Mouse (Mus musculus) forebrain, embryonic 16.5 days (tissue): ENCODE results near the gene Cfap221. TPM values are rescaled to one million over a fixed set of nuclear protein-coding genes. Genes with fewer than 3 reads are reported as not detected.

Source experiments
- ATAC-seq: fragments of 200-750 bp; cut with Nextera tagmentation; 2 replicates; pipeline ENCODE4 v1.8.0; 2017; ENCODE audit warnings: mild to moderate bottlenecking, moderate library complexity
- H3K27ac ChIP-seq: fragments of 300-500 bp; sonication (generic); 2 replicates; pipeline ENCODE4 v1.5.1; 2014; ENCODE audit warnings: low read length, control low read depth
- H3K27me3 ChIP-seq: fragments of 300-500 bp; sonication (generic); replicated peaks from 2 replicates; pipeline ENCODE4 v1.6.1; 2014; ENCODE audit warnings: low read length; ENCODE audit not compliant: control insufficient read depth, insufficient read depth
- H3K36me3 ChIP-seq: fragments of 300-500 bp; sonication (generic); 2 replicates; pipeline ENCODE4 v1.6.1; 2014; ENCODE audit not compliant: control insufficient read depth, insufficient read depth
- H3K4me1 ChIP-seq: fragments of 300-500 bp; sonication (generic); replicated peaks from 2 replicates; pipeline ENCODE4 v1.6.1; 2014; ENCODE audit warnings: low read length; ENCODE audit not compliant: control insufficient read depth, insufficient read depth
- H3K4me2 ChIP-seq: fragments of 300-500 bp; sonication (generic); 2 replicates; pipeline ENCODE4 v1.6.1; 2014; ENCODE audit warnings: mild to moderate bottlenecking, low read length, control low read depth
- H3K4me3 ChIP-seq: fragments of 300-500 bp; sonication (generic); replicated peaks from 2 replicates; pipeline ENCODE4 v1.5.1; 2014; ENCODE audit warnings: mild to moderate bottlenecking, low read length, control low read depth
- H3K9ac ChIP-seq: fragments of 300-500 bp; sonication (generic); replicated peaks from 2 replicates; pipeline ENCODE4 v1.6.1; 2014; ENCODE audit warnings: low read depth, low read length, control low read depth
- H3K9me3 ChIP-seq: fragments of 300-500 bp; sonication (generic); 2 replicates; pipeline ENCODE4 v1.6.1; 2016; ENCODE audit warnings: low read length; ENCODE audit not compliant: control insufficient read depth
- WGBS: fragments of 180-500 bp; shearing (Covaris S2); extraction: QIAGEN DNeasy Blood & Tissue Kit; methylation state at CpG from one replicate; pipeline ENCODE4 v1.1.7; 2014; 5-methylcytosine and 5-hydroxymethylcytosine counted together
- polyA plus RNA-seq: library from polyadenylated mRNA; unstranded; fragments of >200 nt; fragmentation: Nextera tagmentation; extraction: Ambion mirVana; gene quantifications from 2 replicates; pipeline ENCODE4 v1.2.1, GENCODE M21; 2015

Gene Cfap221
- polyA plus RNA-seq, 1 experiment from 2014 or later, result 0.60 TPM

GRCm38 (mm10) chr1:120030474-120030873, 33.4 kb upstream of the Cfap221 start:
- WGBS, result 89% methylated on average over 3 of the region's 3 CpGs
- no peak for ATAC-seq
- H3K4me3 ChIP-seq, result no peak overlapping the region

DNA sequence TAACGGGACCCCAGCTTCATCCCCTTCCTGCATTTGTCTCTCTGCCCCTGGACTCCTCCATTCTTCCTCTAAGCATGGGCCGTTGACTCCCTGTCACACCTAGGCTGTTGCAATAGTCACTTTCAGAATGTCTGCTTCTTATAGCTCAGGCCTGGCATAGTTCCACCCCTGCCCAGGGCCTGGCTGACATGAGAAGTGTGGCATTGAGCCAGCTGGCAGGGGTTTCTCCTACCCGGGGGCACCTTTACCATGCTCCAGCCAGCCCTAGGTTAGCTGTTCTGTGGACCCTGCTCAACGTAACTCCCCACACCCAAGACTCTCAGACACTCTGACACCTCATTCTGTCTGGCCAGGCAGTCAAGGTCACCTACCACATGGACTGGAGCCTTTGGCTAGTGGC, 30.7 kb upstream of the Cfap221 start:
- no peak for ATAC-seq
- 42% methylated on average over 4 of the region's 4 CpGs for WGBS
- no peak overlapping the region for H3K4me3 ChIP-seq

More at GRCm38 (mm10) chr1:120030474-120030873, 33.4 kb upstream of the Cfap221 start:
- Histone ChIP-seq H3K4me1 (no peaks in the 10 kb centered on the region), H3K36me3 (no peaks in the 10 kb centered on the region), H3K9me3 (no peaks in the 10 kb centered on the region), H3K27me3 (no peaks in the 10 kb centered on the region), H3K27ac (no peak overlapping the region), H3K4me2 (no peak overlapping the region), H3K9ac (no peak overlapping the region)

DNA sequence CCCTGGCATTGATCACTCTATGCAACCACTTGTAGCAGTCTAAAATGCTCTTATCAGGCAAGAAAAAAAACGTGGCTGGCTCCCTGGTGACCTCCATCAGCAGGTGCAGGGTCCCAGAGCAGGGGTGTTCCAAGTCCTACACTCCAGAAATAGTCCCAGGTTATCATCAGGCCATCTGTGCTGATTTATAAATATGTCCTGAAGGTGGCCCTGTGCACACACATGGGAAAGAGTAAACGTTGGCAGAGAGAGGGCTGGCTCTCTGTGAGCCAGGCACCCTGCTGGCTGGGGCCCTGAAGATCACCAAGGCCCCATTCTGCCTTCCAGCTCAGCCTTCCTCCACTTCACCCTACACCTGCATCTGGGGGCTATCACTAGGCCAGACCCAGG, 28.0 kb upstream of the Cfap221 start:
- Histone ChIP-seq H3K27me3 (no peaks in the 10 kb centered on the region), H3K36me3 (no peaks in the 10 kb centered on the region), H3K4me3 (no peak overlapping the region), H3K27ac (no peak overlapping the region), H3K4me2 (no peak overlapping the region), H3K4me1 (no peaks in the 10 kb centered on the region), H3K9me3 (no peaks in the 10 kb centered on the region), H3K9ac (no peak overlapping the region)
- ATAC-seq, result no peak
- WGBS, result 25% methylated on average over 2 of the region's 2 CpGs

More for the DNA sequence above, 30.7 kb upstream of the Cfap221 start:
- Histone ChIP-seq H3K27ac (no peak overlapping the region), H3K9me3 (no peaks in the 10 kb centered on the region), H3K27me3 (no peaks in the 10 kb centered on the region), H3K36me3 (no peaks in the 10 kb centered on the region), H3K4me2 (no peak overlapping the region), H3K9ac (no peak overlapping the region), H3K4me1 (no peaks in the 10 kb centered on the region)

DNA sequence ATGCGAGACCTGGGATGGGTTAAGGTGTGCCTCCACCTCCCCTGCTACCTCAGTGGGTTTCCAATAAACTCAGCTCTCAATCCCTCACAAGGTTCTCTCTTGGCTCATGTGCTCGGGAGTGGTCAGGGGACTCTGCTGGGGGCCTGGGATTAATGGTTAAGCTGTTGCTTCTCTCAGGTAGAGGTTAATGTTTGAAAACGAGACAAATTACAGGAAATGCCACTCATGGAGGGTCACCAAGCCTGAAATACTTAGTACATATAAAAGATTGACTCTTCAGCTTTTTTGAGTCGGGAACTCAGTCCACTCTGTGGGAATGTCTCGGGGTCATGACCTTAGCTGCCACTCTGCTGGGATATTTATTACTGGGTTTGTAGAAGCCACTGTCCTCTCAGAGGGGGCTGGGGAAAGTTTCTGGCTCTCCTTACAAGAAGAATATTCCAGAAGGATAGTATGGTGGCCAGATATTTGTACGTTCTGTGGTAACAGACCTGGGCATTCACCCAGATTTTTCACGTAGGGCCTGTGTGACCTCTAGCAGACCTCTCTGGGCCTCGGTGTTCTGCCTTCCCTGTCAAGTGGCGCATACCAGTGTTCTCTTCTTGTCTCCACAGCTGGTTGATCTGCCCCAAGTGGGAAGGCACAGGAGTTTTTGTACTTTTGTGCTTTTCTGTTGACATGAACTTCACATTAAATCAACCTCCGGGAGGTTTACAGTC, 27.5 kb upstream of the Cfap221 start:
- Histone ChIP-seq H3K36me3 (no peaks in the 10 kb centered on the region), H3K4me2 (no peak overlapping the region), H3K4me3 (no peak overlapping the region), H3K27me3 (no peaks in the 10 kb centered on the region), H3K4me1 (no peaks in the 10 kb centered on the region), H3K9ac (no peak overlapping the region), H3K27ac (no peak overlapping the region), H3K9me3 (no peaks in the 10 kb centered on the region)
- 81% methylated on average over 10 of the region's 10 CpGs for WGBS
- ATAC-seq, result no peak

DNA sequence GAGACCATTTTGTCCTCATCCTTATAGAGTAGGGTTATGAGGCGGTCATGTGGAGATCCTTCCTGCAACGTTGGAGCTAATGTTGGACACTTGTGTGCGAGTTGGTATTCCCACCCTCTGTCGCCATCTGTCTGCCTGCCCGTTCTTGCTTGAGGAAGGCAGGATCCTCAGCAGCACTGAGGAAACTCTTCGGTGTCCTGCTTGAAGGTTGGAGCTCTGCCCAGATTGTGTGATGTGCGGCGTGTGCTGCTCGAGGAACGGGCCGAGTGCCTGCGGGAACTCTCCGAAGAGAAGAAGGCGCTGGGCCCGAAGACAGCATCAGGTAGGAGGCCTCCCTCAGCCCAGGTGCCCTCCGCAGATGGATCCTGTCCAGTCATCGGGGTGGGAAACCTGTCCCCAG, 24.9 kb upstream of the Cfap221 start:
- H3K4me2 ChIP-seq, result no peak overlapping the region
- no peaks in the 10 kb centered on the region for H3K4me1 ChIP-seq
- 83% methylated on average over 17 of the region's 17 CpGs for WGBS
- no peaks in the 10 kb centered on the region for H3K36me3 ChIP-seq
- H3K9me3 ChIP-seq, result no peaks in the 10 kb centered on the region
- H3K27me3 ChIP-seq, result no peaks in the 10 kb centered on the region
- H3K4me3 ChIP-seq, result no peak overlapping the region
- H3K27ac ChIP-seq, result no peak overlapping the region
- no peak for ATAC-seq
- H3K9ac ChIP-seq, result no peak overlapping the region

DNA sequence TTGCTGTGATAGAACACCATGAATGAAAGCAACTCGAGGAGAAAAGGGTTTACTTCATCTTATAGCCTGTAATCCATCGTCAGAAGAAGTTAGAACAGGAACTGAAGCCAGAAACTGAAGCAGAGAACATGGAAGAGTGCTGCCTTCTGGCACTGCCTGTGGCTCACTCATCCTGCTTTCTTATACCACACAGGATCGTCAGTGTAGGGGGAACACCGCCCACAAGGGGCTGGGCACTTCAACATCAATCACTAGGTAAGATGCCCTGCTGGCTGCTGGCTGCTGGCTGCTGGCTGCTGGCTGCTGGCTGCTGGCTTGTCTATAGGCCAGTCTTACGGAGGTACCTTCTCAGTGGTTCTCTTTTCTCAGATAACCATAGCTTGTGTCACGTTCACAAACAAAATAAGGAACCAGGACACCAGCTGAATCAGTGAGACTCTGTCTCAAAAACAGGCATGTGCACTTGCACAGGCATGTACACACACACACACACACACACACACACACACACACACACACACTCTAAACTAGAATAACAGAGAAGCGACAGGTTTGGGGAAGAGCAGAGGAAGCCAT, 23.4 kb upstream of the Cfap221 start:
- Histone ChIP-seq H3K9ac (no peak overlapping the region), H3K27ac (no peak overlapping the region), H3K36me3 (no peaks in the 10 kb centered on the region), H3K4me3 (no peak overlapping the region), H3K9me3 (no peaks in the 10 kb centered on the region), H3K27me3 (no peaks in the 10 kb centered on the region), H3K4me1 (no peaks in the 10 kb centered on the region), H3K4me2 (no peak overlapping the region)
- no peak for ATAC-seq
- WGBS, result 78% methylated on average over 7 of the region's 7 CpGs

- Histone ChIP-seq H3K36me3 (no peaks in the 10 kb centered on the region), H3K9me3 (no peaks in the 10 kb centered on the region), H3K4me3 (no peak overlapping the region), H3K4me1 (no peaks in the 10 kb centered on the region), H3K27ac (no peak overlapping the region), H3K9ac (no peak overlapping the region), H3K4me2 (no peak overlapping the region), H3K27me3 (no peaks in the 10 kb centered on the region)
- WGBS, result 92% methylated on average over 12 of the region's 12 CpGs
- no peak for ATAC-seq
Observed at GRCm38 (mm10) chr1:120019428-120019827, 22.4 kb upstream of the Cfap221 start.

GRCm38 (mm10) chr1:120018900-120019299, 21.9 kb upstream of the Cfap221 start:
- WGBS, result 17% methylated on average over 3 of the region's 3 CpGs
- H3K4me2 ChIP-seq, result no peak overlapping the region
- no peak overlapping the region for H3K9ac ChIP-seq
- ATAC-seq, result no peak
- H3K27ac ChIP-seq, result no peak overlapping the region
- no peak overlapping the region for H3K4me3 ChIP-seq
- H3K9me3 ChIP-seq, result no peaks in the 10 kb centered on the region
- H3K27me3 ChIP-seq, result no peaks in the 10 kb centered on the region
- no peaks in the 10 kb centered on the region for H3K36me3 ChIP-seq
- no peaks in the 10 kb centered on the region for H3K4me1 ChIP-seq

DNA sequence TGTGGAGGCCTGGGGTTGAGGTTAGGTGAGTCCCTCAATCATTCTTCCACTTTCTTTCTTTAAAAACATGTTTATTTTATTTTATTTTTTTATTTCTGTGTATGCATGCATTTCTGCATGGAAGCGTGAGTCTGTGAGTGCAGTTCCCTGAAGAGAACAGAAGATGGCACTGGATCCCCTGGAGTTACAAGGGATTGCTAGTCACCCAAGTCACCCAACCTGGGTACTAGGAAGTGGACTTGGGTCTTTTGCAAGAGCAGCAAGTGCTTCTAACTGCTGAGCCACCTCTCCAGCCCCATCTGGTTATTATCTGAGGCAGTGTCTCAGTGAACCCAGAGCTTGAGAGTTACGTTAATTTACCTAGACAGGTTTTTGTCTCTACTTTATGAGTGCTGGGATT, 19.2 kb upstream of the Cfap221 start:
- Histone ChIP-seq H3K4me3 (no peak overlapping the region), H3K9me3 (no peaks in the 10 kb centered on the region), H3K9ac (no peak overlapping the region), H3K4me2 (no peak overlapping the region), H3K27me3 (no peaks in the 10 kb centered on the region), H3K27ac (no peak overlapping the region), H3K36me3 (no peaks in the 10 kb centered on the region), H3K4me1 (no peaks in the 10 kb centered on the region)
- ATAC-seq, result no peak
- WGBS, result 80% methylated on average over 2 of the region's 2 CpGs
